In genomic region chr5:44876946-44877345, GRCm38 (mm10) we compare ENCODE assay signal across 9 mouse cellular contexts.
DNase-seq lines count a peak whose midpoint lies in the region.
"Had no signal": no experiment of that assay in that cellular context is flagged by ENCODE, and none has a peak within 500 bp of the region (broad histone marks: within the 10 kb centered on the region; RNA-seq: fewer than 3 reads in every experiment).

No protein-coding gene starts in this region.

- peak; percentile 64 for DNase-seq in left cerebral cortex, adult 11 months (ENCODE audit: low spot score)
- no peak for DNase-seq in left cerebral cortex, postnatal 4 days
- peak; percentile 24 for DNase-seq in cerebellum, adult 9-11 months
- peak; percentile 49 for DNase-seq in heart, postnatal 25 days (ENCODE audit: low spot score)
- DNase-seq in lung, postnatal 25 days (ENCODE audit: low spot score) = peak; percentile 43
- no peak for DNase-seq in spleen, postnatal 14 days (ENCODE audit: low spot score in 2 of 2)
- DNase-seq in embryo, embryonic 9.5 days (ENCODE audit: extremely low spot score) = no peak
- DNase-seq in thymus, adult 18-20 months = no peak
- DNase-seq: liver, embryonic 13.5 days had no signal

- intact Hi-C loops in left cerebral cortex, postnatal 4 days (cut with DNase I) = no loop called here
- intact Hi-C loops in heart, postnatal 25 days (cut with DNase I) = no loop called here

Comparison
In these comparisons a context has a peak if more than half of its experiments do, and no peak if none do; other contexts are left out.
1. DNase-seq: peak in left cerebral cortex, adult 11 months (single experiment), cerebellum, adult 9-11 months (single experiment), heart, postnatal 25 days (single experiment) and lung, postnatal 25 days (single experiment); none in left cerebral cortex, postnatal 4 days (single experiment), spleen, postnatal 14 days (0 of 2), embryo, embryonic 9.5 days (single experiment) and thymus, adult 18-20 months (0 of 2).